Mouse (Mus musculus) cerebellum, adult 9-10 months (tissue): ENCODE measurements at regions not wholly inside any gene's neighbourhood (a gene's known extent, or its start where the extent isn't known, plus 50 kb on each side); places are given as distances from the start of the nearest gene placed in this dataset.

Experiments
- DNase-seq: peaks from one replicate; pipeline ENCODE4 v3.0.0; 2022

- no peak for DNase-seq
Observed at GRCm38 (mm10) chr2:168337611-168338010, 56.1 kb upstream of the Kcng1 start.

GRCm38 (mm10) chr2:168335739-168336385 is 54.3 kb upstream of the Kcng1 start:
- no peak for DNase-seq

GRCm38 (mm10) chr2:168334241-168334588 is 52.7 kb upstream of the Kcng1 start:
- no peak for DNase-seq

- no peak for DNase-seq
Observed at GRCm38 (mm10) chr2:168333552-168334240, 52.2 kb upstream of the Kcng1 start.

- DNase-seq, result no peak
Observed at GRCm38 (mm10) chr2:168332972-168333371, 51.4 kb upstream of the Kcng1 start.
